Mouse (Mus musculus): Measurements from ENCODE around the gene Dtx3l. TPM values are rescaled to one million over a fixed set of nuclear protein-coding genes. Genes with fewer than 3 reads are reported as not detected.

The Dtx3l gene
- polyA plus RNA-seq, 1 experiment from 2014 or later, result 2.1 TPM

DNA sequence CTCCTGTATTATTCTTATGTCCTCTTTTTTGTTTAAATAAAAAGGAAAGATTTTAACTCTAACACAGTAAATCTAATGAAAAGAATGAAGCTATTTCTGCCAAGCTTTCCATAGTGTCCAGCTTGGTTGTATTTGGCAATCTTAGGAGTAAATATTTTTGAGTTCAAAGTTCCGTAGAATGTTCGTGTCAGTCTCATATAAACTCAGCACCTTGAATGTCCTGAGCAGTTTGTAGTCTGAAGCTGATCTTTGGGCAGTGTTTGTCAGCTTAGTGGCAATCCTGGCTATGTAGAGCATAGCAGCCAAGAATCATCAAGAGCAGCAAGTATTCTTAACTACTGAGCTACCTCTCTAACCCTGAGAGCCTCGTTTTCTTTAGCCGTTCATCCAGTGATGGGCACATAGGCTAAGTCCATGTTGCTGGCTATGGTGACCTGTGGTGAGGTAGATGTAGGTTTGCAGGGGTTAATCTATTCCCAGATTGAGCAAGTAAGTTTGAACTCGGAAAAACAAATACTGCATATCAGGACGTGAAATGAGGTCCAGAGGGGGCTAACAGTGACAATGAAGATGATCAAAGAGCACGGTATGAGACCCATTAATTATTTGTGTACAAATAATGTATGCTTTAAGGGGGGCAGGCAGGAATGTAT, 15.3 kb downstream of the Dtx3l start:
- no peak overlapping the region for H3K27ac ChIP-seq
- H3K4me1 ChIP-seq, result no peaks in the 10 kb centered on the region
- no peak overlapping the region for H3K9ac ChIP-seq
- no peak overlapping the region for H3K4me2 ChIP-seq
- H3K36me3 ChIP-seq, result no peaks in the 10 kb centered on the region
- no peaks in the 10 kb centered on the region for H3K27me3 ChIP-seq
- H3K9me3 ChIP-seq, result no peaks in the 10 kb centered on the region
- no peak overlapping the region for H3K4me3 ChIP-seq
- 81% methylated on average over 7 of the region's 7 CpGs for WGBS
- ATAC-seq (ENCODE audit: insufficient number of reproducible peaks, insufficient read depth, low FRiP score, low TSS enrichment, low read depth), result no peak

DNA sequence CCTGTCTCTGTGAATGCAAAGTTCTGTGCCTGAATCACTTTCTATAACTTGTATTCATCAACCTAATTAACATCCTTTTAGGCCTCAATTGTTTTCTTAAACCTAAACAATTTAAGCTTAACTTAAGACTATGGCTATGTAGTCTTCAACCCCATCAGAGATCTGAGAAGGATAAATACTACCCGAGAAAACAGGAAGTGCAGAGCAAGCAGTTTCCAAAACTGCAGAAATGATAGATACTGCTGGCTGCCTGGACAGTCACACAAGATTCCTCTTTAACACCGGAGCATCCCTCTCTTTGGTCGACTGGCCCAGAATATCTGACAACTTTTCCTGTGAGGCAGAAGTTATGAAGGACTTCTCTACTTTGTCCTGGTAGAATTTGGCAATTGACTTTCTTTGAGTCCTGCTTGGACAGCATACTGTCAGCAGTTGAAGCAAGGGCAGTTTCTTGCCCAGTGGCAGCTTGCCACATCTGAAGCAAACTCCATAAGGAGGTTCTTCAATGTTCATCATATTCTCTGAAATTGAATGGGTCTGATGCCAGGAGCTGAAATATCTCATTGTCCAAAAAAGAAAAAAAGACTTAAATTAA, 16.6 kb downstream of the Dtx3l start:
- H3K9me3 ChIP-seq, result no peaks in the 10 kb centered on the region
- H3K4me3 ChIP-seq, result no peak overlapping the region
- H3K27ac ChIP-seq, result no peak overlapping the region
- no peaks in the 10 kb centered on the region for H3K36me3 ChIP-seq
- no peak overlapping the region for H3K9ac ChIP-seq
- H3K27me3 ChIP-seq, result no peaks in the 10 kb centered on the region
- H3K4me2 ChIP-seq, result no peak overlapping the region
- H3K4me1 ChIP-seq, result no peaks in the 10 kb centered on the region
- WGBS, result 74% methylated on average over 3 of the region's 3 CpGs
- no peak for ATAC-seq (ENCODE audit: insufficient number of reproducible peaks, insufficient read depth, low FRiP score, low TSS enrichment, low read depth)

- 81% methylated on average over 2 of the region's 2 CpGs for WGBS
- Histone ChIP-seq H3K9ac (no peak overlapping the region), H3K4me3 (no peak overlapping the region), H3K27ac (no peak overlapping the region), H3K9me3 (no peaks in the 10 kb centered on the region), H3K36me3 (no peaks in the 10 kb centered on the region), H3K4me2 (no peak overlapping the region), H3K4me1 (no peaks in the 10 kb centered on the region), H3K27me3 (no peaks in the 10 kb centered on the region)
- ATAC-seq (ENCODE audit: insufficient number of reproducible peaks, insufficient read depth, low FRiP score, low TSS enrichment, low read depth), result no peak
Observed at GRCm38 (mm10) chr16:35921676-35922235, 17.2 kb downstream of the Dtx3l start.

DNA sequence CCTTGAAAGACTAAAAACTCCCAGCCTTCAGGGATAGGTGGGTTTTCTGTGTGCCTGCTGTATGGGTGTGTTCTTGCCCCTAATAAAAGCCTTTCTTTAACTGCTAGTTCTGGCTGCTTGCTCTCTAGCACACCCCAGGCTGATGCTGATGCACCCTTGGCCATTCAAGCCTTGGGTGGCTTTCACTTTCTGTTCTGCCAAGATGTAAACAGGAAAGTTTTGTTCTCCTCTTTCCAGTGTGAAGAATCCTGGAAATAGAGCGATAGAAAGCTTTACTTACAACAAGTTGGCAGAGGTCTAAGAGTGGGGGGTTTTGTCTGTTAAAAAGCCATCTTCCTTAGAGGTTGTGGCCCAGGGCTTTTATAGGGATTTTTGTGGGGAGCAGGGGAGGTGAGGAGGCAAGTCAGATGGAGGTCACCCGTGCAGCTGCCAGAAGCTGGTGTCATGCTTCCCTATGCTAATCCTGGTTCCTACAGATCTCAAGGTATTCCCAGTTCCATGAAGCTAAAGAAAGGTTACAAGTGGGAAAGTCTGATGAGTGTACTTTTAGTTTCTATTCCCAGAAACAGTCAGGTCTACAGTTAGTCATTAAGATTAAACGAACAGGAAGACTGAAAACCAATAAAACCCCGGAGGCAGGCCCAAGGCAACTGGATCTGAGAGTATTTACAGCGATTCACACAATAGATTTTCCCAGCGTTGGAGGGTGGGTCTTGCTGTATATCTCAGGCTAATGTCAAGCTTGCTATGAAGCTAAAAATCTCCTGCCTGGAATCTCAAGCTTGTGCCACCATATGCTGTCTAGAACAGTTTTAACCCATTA, 20.0 kb downstream of the Dtx3l start:
- no peaks in the 10 kb centered on the region for H3K4me1 ChIP-seq
- H3K4me2 ChIP-seq, result no peak overlapping the region
- no peak overlapping the region for H3K4me3 ChIP-seq
- ATAC-seq (ENCODE audit: insufficient number of reproducible peaks, insufficient read depth, low FRiP score, low TSS enrichment, low read depth), result no peak
- no peaks in the 10 kb centered on the region for H3K27me3 ChIP-seq
- H3K9ac ChIP-seq, result no peak overlapping the region
- no peaks in the 10 kb centered on the region for H3K9me3 ChIP-seq
- 82% methylated on average over 6 of the region's 6 CpGs for WGBS
- no peaks in the 10 kb centered on the region for H3K36me3 ChIP-seq
- H3K27ac ChIP-seq, result no peak overlapping the region

GRCm38 (mm10) chr16:35914301-35914700, 24.6 kb downstream of the Dtx3l start:
- H3K9me3 ChIP-seq, result no peaks in the 10 kb centered on the region
- no peak overlapping the region for H3K4me3 ChIP-seq
- H3K9ac ChIP-seq, result no peak overlapping the region
- no peaks in the 10 kb centered on the region for H3K36me3 ChIP-seq
- H3K27ac ChIP-seq, result no peak overlapping the region
- H3K4me2 ChIP-seq, result no peak overlapping the region
- H3K4me1 ChIP-seq, result no peaks in the 10 kb centered on the region
- ATAC-seq (ENCODE audit: insufficient number of reproducible peaks, insufficient read depth, low FRiP score, low TSS enrichment, low read depth), result no peak
- no peaks in the 10 kb centered on the region for H3K27me3 ChIP-seq
- WGBS, result 64% methylated on average over 5 of the region's 5 CpGs

- no peaks in the 10 kb centered on the region for H3K4me1 ChIP-seq
- no peak overlapping the region for H3K9ac ChIP-seq
- no peak overlapping the region for H3K4me2 ChIP-seq
- no peak overlapping the region for H3K27ac ChIP-seq
- 0 out of 2 replicates have a peak, but pooled peaks cover 4% of the 10 kb centered on the region for H3K9me3 ChIP-seq
- no peaks in the 10 kb centered on the region for H3K36me3 ChIP-seq
- WGBS, result 87% methylated on average over 1 of the region's 1 CpGs
- H3K27me3 ChIP-seq, result no peaks in the 10 kb centered on the region
- ATAC-seq (ENCODE audit: insufficient number of reproducible peaks, insufficient read depth, low FRiP score, low TSS enrichment, low read depth), result no peak
- no peak overlapping the region for H3K4me3 ChIP-seq
Observed at GRCm38 (mm10) chr16:35913526-35913925, 25.4 kb downstream of the Dtx3l start.

DNA sequence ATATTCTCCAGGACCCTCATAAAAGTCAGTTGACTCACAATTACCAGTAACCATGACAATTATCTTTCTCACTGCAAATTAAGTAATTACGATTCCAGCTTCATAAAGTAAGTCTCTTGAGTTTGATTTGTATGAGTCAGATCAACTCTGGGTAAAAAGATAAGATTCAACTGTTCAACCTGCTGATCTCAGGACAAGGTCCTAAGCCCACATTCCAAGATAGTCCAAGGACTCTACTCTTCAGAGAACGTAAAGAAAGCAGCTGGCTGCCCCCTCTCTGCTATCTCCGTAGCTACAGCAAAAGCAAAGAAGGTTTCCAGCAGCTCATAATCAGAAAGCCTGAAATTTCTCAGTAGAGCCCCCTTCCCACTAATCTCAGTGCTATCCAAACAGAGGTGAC, 27.5 kb downstream of the Dtx3l start:
- ATAC-seq (ENCODE audit: insufficient number of reproducible peaks, insufficient read depth, low FRiP score, low TSS enrichment, low read depth), result no peak
- Histone ChIP-seq H3K27ac (no peak overlapping the region), H3K4me2 (no peak overlapping the region), H3K27me3 (no peaks in the 10 kb centered on the region), H3K9me3 (0 out of 2 replicates have a peak, but pooled peaks cover 4% of the 10 kb centered on the region), H3K9ac (no peak overlapping the region), H3K36me3 (no peaks in the 10 kb centered on the region), H3K4me1 (no peaks in the 10 kb centered on the region), H3K4me3 (no peak overlapping the region)
- 77% methylated on average over 3 of the region's 3 CpGs for WGBS

DNA sequence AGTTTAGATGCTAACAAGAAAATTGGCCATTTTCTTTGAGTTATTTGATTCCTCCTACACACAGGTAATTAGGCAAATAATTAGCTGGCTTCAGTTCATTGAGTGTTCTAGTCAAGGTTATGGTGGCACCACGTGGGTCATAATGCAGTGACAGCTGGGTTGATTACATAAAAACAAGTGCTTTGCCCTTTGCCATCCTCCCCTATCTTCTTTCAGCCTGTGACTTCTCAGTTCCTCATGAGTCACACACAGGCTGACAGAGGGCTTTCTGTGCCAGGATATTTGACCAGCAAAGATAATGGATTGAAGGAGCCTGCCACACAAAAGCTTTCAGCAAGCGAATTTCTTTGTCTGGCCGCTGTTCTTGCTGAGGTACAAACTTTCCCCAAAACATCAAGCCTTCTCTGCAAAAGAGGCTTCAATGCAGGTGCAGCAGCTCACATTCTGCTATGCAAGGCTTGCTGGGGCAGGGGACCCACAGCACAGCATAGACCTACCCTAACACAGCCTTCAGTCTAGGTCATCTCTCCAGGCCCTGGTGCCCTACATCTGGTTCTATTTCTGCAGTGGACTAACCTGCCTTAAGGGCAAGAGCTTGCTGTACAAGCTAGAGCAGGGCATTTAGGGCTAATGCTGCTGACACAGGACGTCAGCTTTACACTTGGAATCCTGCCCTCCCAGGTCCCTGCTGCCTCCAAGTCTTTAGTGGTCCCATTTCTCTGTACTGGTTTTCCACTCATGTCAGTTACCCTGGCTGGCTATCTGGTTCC, 31.3 kb downstream of the Dtx3l start:
- WGBS, result 41% methylated on average over 4 of the region's 4 CpGs
- Histone ChIP-seq H3K27me3 (no peaks in the 10 kb centered on the region), H3K9me3 (0 out of 2 replicates have a peak, but pooled peaks cover 4% of the 10 kb centered on the region), H3K27ac (no peak overlapping the region), H3K4me1 (no peaks in the 10 kb centered on the region), H3K4me2 (no peak overlapping the region), H3K36me3 (no peaks in the 10 kb centered on the region), H3K9ac (no peak overlapping the region), H3K4me3 (no peak overlapping the region)
- ATAC-seq (ENCODE audit: insufficient number of reproducible peaks, insufficient read depth, low FRiP score, low TSS enrichment, low read depth), result no peak

DNA sequence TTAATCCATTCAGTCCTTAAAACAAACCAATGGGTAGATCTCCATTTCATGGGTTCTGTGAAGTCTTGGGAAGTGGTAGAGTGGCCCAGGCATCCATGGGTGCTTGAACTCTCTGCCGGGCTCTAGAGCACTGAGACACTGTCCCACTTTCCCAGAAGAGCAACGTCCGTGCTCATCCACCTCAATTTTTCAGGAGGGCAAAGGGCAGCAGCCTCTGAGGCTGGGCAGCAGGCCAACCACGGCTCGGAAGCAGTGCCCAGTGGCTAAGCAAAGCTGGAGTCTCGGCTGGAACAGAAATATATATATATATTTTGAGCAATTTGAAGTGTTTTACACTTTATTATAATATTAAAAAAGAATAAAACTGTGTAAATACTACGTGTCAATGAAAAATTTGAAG, 32.1 kb downstream of the Dtx3l start:
- no peak overlapping the region for H3K4me3 ChIP-seq
- 72% methylated on average over 7 of the region's 7 CpGs for WGBS
- no peaks in the 10 kb centered on the region for H3K4me1 ChIP-seq
- no peaks in the 10 kb centered on the region for H3K36me3 ChIP-seq
- ATAC-seq (ENCODE audit: insufficient number of reproducible peaks, insufficient read depth, low FRiP score, low TSS enrichment, low read depth), result no peak
- H3K27me3 ChIP-seq, result no peaks in the 10 kb centered on the region
- H3K9me3 ChIP-seq, result 0 out of 2 replicates have a peak, but pooled peaks cover 4% of the 10 kb centered on the region
- no peak overlapping the region for H3K9ac ChIP-seq
- H3K4me2 ChIP-seq, result no peak overlapping the region
- no peak overlapping the region for H3K27ac ChIP-seq

GRCm38 (mm10) chr16:35905819-35906485, 33.0 kb downstream of the Dtx3l start:
- Histone ChIP-seq H3K4me2 (no peak overlapping the region), H3K4me3 (no peak overlapping the region), H3K36me3 (no peaks in the 10 kb centered on the region), H3K9me3 (0 out of 2 replicates have a peak, but pooled peaks cover 4% of the 10 kb centered on the region), H3K27ac (no peak overlapping the region), H3K4me1 (no peaks in the 10 kb centered on the region), H3K27me3 (no peaks in the 10 kb centered on the region), H3K9ac (no peak overlapping the region)
- WGBS, result 70% methylated on average over 6 of the region's 6 CpGs
- no peak for ATAC-seq (ENCODE audit: insufficient number of reproducible peaks, insufficient read depth, low FRiP score, low TSS enrichment, low read depth)

DNA sequence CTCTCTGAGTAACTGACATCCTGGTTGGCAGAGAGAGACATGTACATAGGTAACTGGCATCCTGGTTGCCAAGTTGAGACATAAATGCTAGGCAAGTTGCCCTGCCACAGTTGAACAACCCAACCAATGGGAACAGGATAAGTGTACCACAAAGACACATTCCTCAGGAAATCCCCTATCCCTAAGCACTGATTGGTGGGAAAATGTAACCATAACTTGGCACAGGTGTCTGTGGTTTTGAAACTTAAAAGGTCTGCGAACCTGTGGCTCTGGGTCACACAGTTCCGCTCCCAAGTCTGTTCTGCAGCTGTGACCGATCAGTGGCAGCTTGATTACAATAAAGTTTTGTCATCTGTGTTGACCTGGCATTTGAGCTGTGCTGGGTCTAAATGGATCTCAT, 33.6 kb downstream of the Dtx3l start:
- H3K4me1 ChIP-seq, result no peaks in the 10 kb centered on the region
- 0 out of 2 replicates have a peak, but pooled peaks cover 4% of the 10 kb centered on the region for H3K9me3 ChIP-seq
- H3K27ac ChIP-seq, result no peak overlapping the region
- no peak overlapping the region for H3K9ac ChIP-seq
- no peak overlapping the region for H3K4me3 ChIP-seq
- WGBS, result 66% methylated on average over 3 of the region's 3 CpGs
- H3K36me3 ChIP-seq, result no peaks in the 10 kb centered on the region
- ATAC-seq (ENCODE audit: insufficient number of reproducible peaks, insufficient read depth, low FRiP score, low TSS enrichment, low read depth), result no peak
- H3K4me2 ChIP-seq, result no peak overlapping the region
- H3K27me3 ChIP-seq, result no peaks in the 10 kb centered on the region

Data from embryonic facial prominence, embryonic 13.5 days (tissue).